Mouse (Mus musculus) embryonic fibroblast, embryonic 13.5 days (primary cell): Measurements from ENCODE around the gene Tmem160. TPM values are rescaled to one million over a fixed set of nuclear protein-coding genes. Genes with fewer than 3 reads are reported as not detected.

Source experiments
- H3K27ac ChIP-seq: 2 replicates; pipeline ENCODE4 v1.5.1; 2012; ENCODE audit warnings: low read length, control low read depth, inconsistent platforms; ENCODE audit not compliant: insufficient read depth
- H3K4me1 ChIP-seq: 2 replicates; pipeline ENCODE4 v1.6.1; 2011; ENCODE audit warnings: low read length; ENCODE audit not compliant: control insufficient read depth, insufficient read depth
- H3K4me3 ChIP-seq: 2 replicates; pipeline ENCODE4 v1.5.1; 2011; ENCODE audit warnings: mild to moderate bottlenecking, control low read depth, low read length; ENCODE audit not compliant: insufficient read depth
- CTCF ChIP-seq: IDR thresholded peaks from 2 replicates; pipeline ENCODE4 v1.5.1; 2011; ENCODE audit warnings: mild to moderate bottlenecking, control low read depth, low read length, moderate library complexity, borderline replicate concordance; ENCODE audit not compliant: insufficient read depth
- POLR2A ChIP-seq: IDR thresholded peaks from 2 replicates; pipeline ENCODE4 v1.6.1; 2011; ENCODE audit warnings: low read depth, mild to moderate bottlenecking, control low read depth, low read length, moderate library complexity
- polyA plus RNA-seq: library from polyadenylated mRNA; stranded (reverse); fragments of >200 nt; gene quantifications from 2 replicates; pipeline ENCODE4 v1.2.4, GENCODE M21; 2011; ENCODE audit warnings: low read depth; ENCODE audit not compliant: missing spikeins, insufficient read length

Tmem160 gene
- polyA plus RNA-seq, 1 experiment, result 19.0 TPM

GRCm38 (mm10) chr7:16476600-16476989 is 24.0 kb downstream of the Tmem160 start:
- Histone ChIP-seq H3K4me1 (no peaks in the 10 kb centered on the region), H3K4me3 (no peak overlapping the region), H3K27ac (no peak overlapping the region)
- TF ChIP-seq POLR2A (no peak), CTCF (no peak)

DNA sequence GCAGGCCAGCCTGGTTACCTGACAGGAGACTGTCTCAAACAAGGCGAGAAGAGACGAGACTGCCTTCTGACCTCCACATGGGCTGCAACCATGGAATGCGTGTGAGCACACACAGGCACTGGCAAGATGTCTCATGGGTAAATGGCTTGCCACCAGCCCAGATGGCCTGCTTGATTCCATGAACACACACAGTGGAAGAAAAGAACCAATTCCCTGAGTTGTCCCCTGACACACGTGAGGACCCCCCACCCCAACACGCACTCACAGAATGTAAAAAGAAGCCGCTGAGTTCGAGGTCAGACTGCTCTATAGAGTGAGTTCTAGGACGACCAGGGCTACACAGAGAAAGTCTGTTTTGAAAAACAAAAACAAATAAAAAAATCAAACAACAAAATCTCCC is 25.0 kb downstream of the Tmem160 start, which contains the start of gene Npas1:
Gene Npas1 (minus strand): TSS at position 101 of the 400 bp plus-strand sequence.
- TF ChIP-seq CTCF (no peak), POLR2A (no peak)
- no peak within 1 kb of the TSS for H3K27ac ChIP-seq
- H3K4me1 ChIP-seq, result no peaks in the 10 kb centered on the region
- H3K4me3 ChIP-seq, result no peak within 1 kb of the TSS

GRCm38 (mm10) chr7:16488816-16489215 is 36.2 kb downstream of the Tmem160 start:
- no peak for TF ChIP-seq POLR2A
- no peak for TF ChIP-seq CTCF
- Histone ChIP-seq H3K27ac (no peak overlapping the region), H3K4me3 (no peak overlapping the region), H3K4me1 (no peaks in the 10 kb centered on the region)

DNA sequence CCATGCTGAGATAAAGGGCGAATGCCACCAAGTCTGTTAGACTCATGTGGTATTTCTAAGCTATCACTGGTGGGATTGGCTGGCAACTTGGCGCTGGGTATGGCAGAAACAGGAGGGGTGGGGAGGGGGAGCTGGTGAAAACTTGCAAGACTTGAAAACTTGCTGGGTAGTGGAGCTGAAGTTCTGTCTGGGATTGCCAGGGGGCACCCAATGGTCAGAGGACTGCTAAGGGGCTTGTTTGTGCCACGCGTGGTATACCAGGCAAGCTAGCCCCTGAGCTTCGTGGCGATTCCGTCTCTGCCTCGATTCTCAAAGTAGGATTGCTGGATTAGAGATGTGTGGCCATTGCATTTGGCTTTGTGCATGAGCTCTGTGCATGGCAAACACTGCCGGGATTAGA is 37.4 kb downstream of the Tmem160 start:
- Histone ChIP-seq H3K27ac (no peak overlapping the region), H3K4me1 (no peaks in the 10 kb centered on the region), H3K4me3 (no peak overlapping the region)
- TF ChIP-seq POLR2A, result no peak
- TF ChIP-seq CTCF, result no peak

DNA sequence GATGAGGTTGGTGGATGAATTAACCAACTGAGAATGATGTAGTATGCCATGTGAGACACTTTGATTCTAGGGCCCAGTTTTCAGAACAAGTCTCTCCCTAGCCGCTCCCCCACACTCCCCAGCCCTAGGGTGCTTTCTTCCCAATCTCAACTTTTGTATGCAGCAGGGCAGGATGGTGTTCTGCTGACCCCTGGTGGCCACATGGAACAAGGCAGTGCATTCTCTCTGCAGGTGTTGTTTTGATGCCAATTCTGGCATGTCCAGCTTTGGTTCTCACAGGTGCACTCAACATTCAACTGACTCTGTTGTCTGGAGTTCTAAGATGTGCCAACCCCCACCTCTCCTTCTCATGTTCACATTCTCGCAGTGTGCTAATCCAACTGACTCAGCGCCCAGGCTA is 39.2 kb downstream of the Tmem160 start:
- Histone ChIP-seq H3K4me3 (no peak overlapping the region), H3K4me1 (no peaks in the 10 kb centered on the region), H3K27ac (no peak overlapping the region)
- TF ChIP-seq POLR2A, result no peak
- TF ChIP-seq CTCF, result peak; percentile 91; the same call in 1 of the 2 replicates

DNA sequence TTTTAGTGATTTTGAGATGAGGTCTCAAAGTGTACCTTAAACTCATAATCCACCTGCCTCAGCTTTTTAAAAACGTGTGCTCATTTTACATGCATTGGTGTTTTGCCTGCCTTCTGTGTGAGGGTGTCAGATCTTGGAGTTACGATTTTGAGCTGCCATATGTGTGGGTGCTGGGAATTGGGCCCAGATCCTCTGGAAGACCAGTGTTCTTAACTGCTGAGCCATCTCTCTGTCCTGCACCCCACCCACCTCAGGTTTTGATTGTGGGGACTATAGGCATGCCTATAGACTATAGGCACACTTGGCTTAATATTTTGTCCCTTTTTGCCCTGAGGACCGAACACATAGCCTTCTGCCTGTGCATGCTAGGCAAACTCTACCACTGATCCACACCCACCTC is 39.6 kb downstream of the Tmem160 start:
- Histone ChIP-seq H3K4me1 (no peaks in the 10 kb centered on the region), H3K27ac (no peak overlapping the region), H3K4me3 (no peak overlapping the region)
- no peak for TF ChIP-seq CTCF
- TF ChIP-seq POLR2A, result no peak

DNA sequence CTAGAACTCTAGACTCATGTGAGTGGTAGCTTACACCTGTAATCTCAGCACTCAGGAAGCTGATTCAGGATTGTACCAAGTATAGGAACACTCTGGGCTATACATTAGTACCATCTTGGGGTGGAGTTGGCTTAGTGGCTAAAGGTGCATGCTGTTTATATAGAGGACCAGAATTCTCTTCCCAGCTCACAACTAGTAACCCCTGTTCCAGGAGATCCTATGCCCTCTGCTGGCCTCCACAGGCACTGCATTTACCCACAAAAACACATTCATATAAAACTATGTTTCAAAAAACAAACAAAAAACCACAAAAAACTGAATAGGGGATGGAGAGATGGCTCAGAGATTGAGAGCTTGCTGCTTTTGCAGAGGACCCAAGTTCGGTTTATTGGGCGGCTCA is 40.8 kb downstream of the Tmem160 start:
- H3K4me1 ChIP-seq, result no peaks in the 10 kb centered on the region
- H3K27ac ChIP-seq, result no peak overlapping the region
- H3K4me3 ChIP-seq, result no peak overlapping the region
- TF ChIP-seq POLR2A, result no peak
- TF ChIP-seq CTCF, result peak; percentile 28; the same call in 1 of the 2 replicates

DNA sequence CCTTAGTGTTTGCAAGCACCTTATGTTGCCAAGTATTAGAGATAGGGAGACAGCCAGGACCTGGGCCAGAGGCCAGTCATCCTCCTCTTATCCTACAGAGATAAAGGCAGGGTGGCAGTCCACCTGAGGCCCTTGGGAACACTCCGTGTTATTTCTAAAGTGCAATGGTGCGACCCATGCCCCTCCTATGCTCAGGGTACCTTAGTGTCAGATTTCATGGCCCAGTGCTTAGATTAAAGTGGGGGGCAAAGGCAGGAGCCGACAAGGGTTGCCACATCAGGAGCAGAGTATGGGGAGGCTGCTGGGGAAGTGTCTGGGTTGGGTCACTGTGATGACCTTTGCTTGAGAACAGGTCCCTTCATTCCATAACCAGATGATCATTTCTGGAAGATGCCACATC is 43.7 kb downstream of the Tmem160 start:
- H3K27ac ChIP-seq, result no peak overlapping the region
- no peak for TF ChIP-seq POLR2A
- no peak for TF ChIP-seq CTCF
- H3K4me3 ChIP-seq, result no peak overlapping the region
- no peaks in the 10 kb centered on the region for H3K4me1 ChIP-seq

DNA sequence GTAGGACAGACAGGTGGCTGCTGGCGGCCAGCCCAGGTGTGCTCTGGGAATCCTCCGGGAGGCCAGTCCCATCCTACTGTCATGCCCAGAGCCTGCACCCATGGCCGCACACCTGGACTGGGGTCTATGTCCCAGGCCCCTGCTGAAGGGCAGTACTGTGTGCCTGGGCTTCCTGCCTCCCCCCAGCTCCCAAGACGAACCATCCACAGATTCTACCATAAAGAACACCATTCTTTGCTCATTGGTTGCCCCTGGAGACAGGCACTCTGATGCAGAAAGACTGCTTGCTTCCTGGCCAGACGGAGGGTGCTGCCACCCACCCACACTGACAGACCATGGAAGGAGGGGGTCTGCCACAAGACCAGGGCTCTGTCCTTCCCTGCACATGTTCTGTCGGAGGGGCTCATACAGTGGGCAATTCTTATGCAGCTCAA is 47.1 kb downstream of the Tmem160 start:
- Histone ChIP-seq H3K4me1 (no peaks in the 10 kb centered on the region), H3K27ac (no peak overlapping the region), H3K4me3 (no peak overlapping the region)
- TF ChIP-seq POLR2A, result no peak
- TF ChIP-seq CTCF, result no peak

GRCm38 (mm10) chr7:16501571-16501970 is 49.0 kb downstream of the Tmem160 start:
- H3K4me3 ChIP-seq, result no peak overlapping the region
- TF ChIP-seq CTCF (no peak), POLR2A (no peak)
- H3K4me1 ChIP-seq, result no peaks in the 10 kb centered on the region
- H3K27ac ChIP-seq, result no peak overlapping the region
